Mouse (Mus musculus) liver, postnatal 0 days (tissue): ENCODE data around the gene Tspan33. TPM values are rescaled to one million over a fixed set of nuclear protein-coding genes. Genes with fewer than 3 reads are reported as not detected.

ENCODE experiments used
- ATAC-seq: fragments of 200-750 bp; cut with Nextera tagmentation; 2 replicates; pipeline ENCODE4 v1.8.0; 2017; ENCODE audit warnings: mild to moderate bottlenecking, moderate library complexity
- DNase-seq: peaks from one replicate; pipeline ENCODE4 v3.0.0-alpha.2; 2016
- H3K27ac ChIP-seq: fragments of 300-500 bp; sonication (generic); 2 replicates; pipeline ENCODE4 v1.5.1; 2014; ENCODE audit warnings: antibody characterized with exemption, moderate library complexity, mild to moderate bottlenecking, low read depth
- H3K27me3 ChIP-seq: fragments of 300-500 bp; sonication (generic); 2 replicates; pipeline ENCODE4 v1.6.1; 2014; ENCODE audit warnings: low read length, control low read depth, mixed read lengths; ENCODE audit not compliant: insufficient read depth
- H3K36me3 ChIP-seq: fragments of 300-500 bp; sonication (generic); replicated peaks from 2 replicates; pipeline ENCODE4 v1.6.1; 2014; ENCODE audit warnings: mild to moderate bottlenecking, control low read depth, low read length, moderate library complexity, mixed read lengths; ENCODE audit not compliant: insufficient read depth
- H3K4me1 ChIP-seq: fragments of 300-500 bp; sonication (generic); 2 replicates; pipeline ENCODE4 v1.6.1; 2014; ENCODE audit warnings: antibody characterized with exemption, mild to moderate bottlenecking, control low read depth; ENCODE audit not compliant: insufficient read depth
- H3K4me2 ChIP-seq: fragments of 300-500 bp; sonication (generic); 2 replicates; pipeline ENCODE4 v1.6.1; 2014; ENCODE audit warnings: low read depth, mild to moderate bottlenecking, low read length, moderate library complexity, mixed read lengths
- H3K4me3 ChIP-seq: fragments of 300-500 bp; sonication (generic); 2 replicates; pipeline ENCODE4 v1.5.1; 2014; ENCODE audit warnings: low read depth, low read length
- H3K9ac ChIP-seq: fragments of 300-500 bp; sonication (generic); replicated peaks from 2 replicates; pipeline ENCODE4 v1.6.1; 2014; ENCODE audit warnings: mild to moderate bottlenecking, moderate library complexity
- H3K9me3 ChIP-seq: fragments of 300-500 bp; sonication (generic); 2 replicates; pipeline ENCODE4 v1.6.1; 2016; ENCODE audit warnings: mild to moderate bottlenecking, control low read depth, low read length, mixed read lengths
- CTCF ChIP-seq: sonication (generic); IDR thresholded peaks from 2 replicates; pipeline ENCODE4 v1.5.1; 2016; ENCODE audit warnings: antibody characterized with exemption, low read depth
- EP300 ChIP-seq: IDR thresholded peaks from 2 replicates; pipeline ENCODE4 v1.6.1; 2016; ENCODE audit warnings: antibody characterized with exemption, low read depth, mild to moderate bottlenecking
- WGBS: fragments of 180-500 bp; shearing (Covaris S2); extraction: QIAGEN DNeasy Blood & Tissue Kit; methylation state at CpG from one replicate; pipeline ENCODE4 v1.1.7; 2014; ENCODE audit not compliant: insufficient replicate concordance; 5-methylcytosine and 5-hydroxymethylcytosine counted together
- polyA plus RNA-seq: library from polyadenylated mRNA; unstranded; fragments of >200 nt; fragmentation: Nextera tagmentation; extraction: Ambion mirVana; gene quantifications from 2 replicates; pipeline ENCODE4 v1.2.1, GENCODE M21; 2015

The Tspan33 gene
- polyA plus RNA-seq = 84.8 and 87.5 TPM in 2 replicates

DNA sequence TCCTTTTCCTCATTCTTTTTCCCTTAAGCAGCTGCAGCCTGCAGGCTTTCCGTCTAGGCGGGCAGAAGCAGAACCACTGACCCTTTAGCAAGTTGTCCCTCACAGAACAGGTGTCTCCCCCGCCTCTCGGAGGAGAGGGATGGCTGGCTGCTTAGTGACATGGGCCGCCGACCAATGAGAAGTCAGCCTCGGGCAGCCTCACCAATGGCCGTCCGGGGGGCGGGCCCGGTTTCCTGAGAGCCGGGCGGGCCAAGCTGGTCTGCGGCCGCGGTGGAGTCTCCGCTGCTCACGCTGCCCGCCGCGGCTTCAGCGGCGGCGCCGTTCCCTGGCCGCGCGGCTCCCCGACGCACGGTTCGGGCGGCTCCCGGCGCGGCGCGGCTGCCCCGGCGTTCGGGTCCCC lies at the start of gene Tspan33:
TSS of gene Tspan33 (plus strand) at position 270 of the 400 bp plus-strand sequence.
- H3K9ac ChIP-seq = peak within 1 kb of the TSS; percentile 99
- no peaks in the 10 kb centered on the region for H3K9me3 ChIP-seq
- peak within 1 kb of the TSS; percentile 93 for H3K4me2 ChIP-seq
- peak; percentile 94 for DNase-seq
- 0 out of 2 replicates have a peak, but pooled peaks cover 10% of the 10 kb centered on the region for H3K27me3 ChIP-seq
- H3K4me3 ChIP-seq = peak within 1 kb of the TSS; percentile 95
- peaks cover 23% of the 10 kb centered on the region for H3K4me1 ChIP-seq
- peaks cover 10% of the 10 kb centered on the region; the same call in 1 of the 2 replicates for H3K36me3 ChIP-seq
- TF ChIP-seq EP300 (no peak), CTCF (no peak)
- ATAC-seq = peak; percentile 85
- peak within 1 kb of the TSS; percentile 95 for H3K27ac ChIP-seq
- 0% methylated on average over 11 of the region's 41 CpGs for WGBS

- WGBS = 29% methylated on average over 14 of the region's 14 CpGs
- Histone ChIP-seq H3K36me3 (no peaks in the 10 kb centered on the region), H3K4me3 (no peak overlapping the region), H3K9ac (no peak overlapping the region), H3K4me1 (no peaks in the 10 kb centered on the region), H3K4me2 (no peak overlapping the region), H3K9me3 (no peaks in the 10 kb centered on the region), H3K27me3 (no peaks in the 10 kb centered on the region), H3K27ac (no peak overlapping the region)
- TF ChIP-seq EP300 = no peak
- peak; percentile 98 for TF ChIP-seq CTCF
- peak; percentile 91 for DNase-seq
- peak; percentile 71 for ATAC-seq
These were observed 44.4 kb upstream of the Tspan33 start for GRCm38 (mm10) chr6:29649494-29650169.

- no peak overlapping the region for H3K4me3 ChIP-seq
- H3K4me1 ChIP-seq = no peaks in the 10 kb centered on the region
- no peak for ATAC-seq
- 38% methylated on average over 10 of the region's 10 CpGs for WGBS
- H3K9ac ChIP-seq = no peak overlapping the region
- no peak overlapping the region for H3K27ac ChIP-seq
- no peaks in the 10 kb centered on the region for H3K9me3 ChIP-seq
- H3K36me3 ChIP-seq = no peaks in the 10 kb centered on the region
- DNase-seq = no peak
- H3K4me2 ChIP-seq = no peak overlapping the region
- TF ChIP-seq EP300 (no peak), CTCF (no peak)
- H3K27me3 ChIP-seq = no peaks in the 10 kb centered on the region
These were observed 43.9 kb upstream of the Tspan33 start for GRCm38 (mm10) chr6:29650170-29650549.

- Histone ChIP-seq H3K27ac (no peak overlapping the region), H3K4me2 (no peak overlapping the region), H3K4me3 (no peak overlapping the region), H3K4me1 (no peaks in the 10 kb centered on the region), H3K27me3 (no peaks in the 10 kb centered on the region), H3K9me3 (no peaks in the 10 kb centered on the region), H3K9ac (no peak overlapping the region), H3K36me3 (no peaks in the 10 kb centered on the region)
- no peak for ATAC-seq
- no peak for DNase-seq
- TF ChIP-seq CTCF = no peak
- no peak for TF ChIP-seq EP300
These were observed 40.8 kb upstream of the Tspan33 start for GRCm38 (mm10) chr6:29653271-29653670.

GRCm38 (mm10) chr6:29658626-29659475 lies 35.2 kb upstream of the Tspan33 start:
- Histone ChIP-seq H3K4me1 (no peaks in the 10 kb centered on the region; the same call in 1 of the 2 replicates), H3K4me2 (peak overlapping the region; percentile 15; the same call in 1 of the 2 replicates), H3K4me3 (no peak overlapping the region), H3K36me3 (no peaks in the 10 kb centered on the region), H3K9ac (no peak overlapping the region), H3K27me3 (no peaks in the 10 kb centered on the region), H3K9me3 (no peaks in the 10 kb centered on the region), H3K27ac (peak overlapping the region; percentile 85)
- DNase-seq (peak; percentile 16), ATAC-seq (peak; percentile 65)
- TF ChIP-seq EP300 = no peak
- TF ChIP-seq CTCF = no peak
- 62% methylated on average over 3 of the region's 3 CpGs for WGBS

DNA sequence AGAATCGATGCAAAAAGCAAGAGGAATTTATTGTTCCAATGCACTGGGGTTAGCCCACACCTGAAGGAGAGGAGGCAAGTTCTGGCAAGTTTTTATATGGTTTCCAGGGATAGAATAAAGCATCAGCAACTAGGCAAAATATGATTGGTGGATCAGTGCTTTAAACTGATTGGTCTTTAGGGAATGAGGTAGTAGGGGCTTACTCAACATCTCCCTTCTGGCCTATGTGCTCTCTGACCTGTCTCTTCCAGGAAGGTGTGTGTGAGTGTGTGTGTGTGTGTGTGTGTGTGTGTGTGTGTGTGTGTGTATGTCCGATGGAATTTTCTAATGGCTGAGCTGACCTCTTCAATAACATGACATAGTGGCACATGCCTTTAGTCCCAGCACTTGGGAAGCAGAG lies 34.1 kb upstream of the Tspan33 start:
- Histone ChIP-seq H3K4me3 (no peak overlapping the region), H3K9ac (no peak overlapping the region), H3K27ac (peak overlapping the region; percentile 67), H3K4me1 (no peaks in the 10 kb centered on the region; the same call in 1 of the 2 replicates), H3K4me2 (no peak overlapping the region), H3K36me3 (no peaks in the 10 kb centered on the region), H3K27me3 (no peaks in the 10 kb centered on the region), H3K9me3 (no peaks in the 10 kb centered on the region)
- DNase-seq (peak; percentile 20), ATAC-seq (peak; percentile 70)
- TF ChIP-seq CTCF (no peak), EP300 (no peak)
- WGBS = 62% methylated on average over 2 of the region's 2 CpGs
